Mouse (Mus musculus) thymus, adult 2 months (tissue): ENCODE measurements around the gene Fto. TPM values are rescaled to one million over a fixed set of nuclear protein-coding genes. Genes with fewer than 3 reads are reported as not detected.

Experiments
- DNase-seq: peaks from one replicate; pipeline ENCODE4 v3.0.0; 2021
- H3K27ac ChIP-seq: fragments of 200-500 bp; 2 replicates; pipeline ENCODE4 v1.5.1; 2012; ENCODE audit warnings: low read length, control low read depth; ENCODE audit not compliant: control insufficient read depth, insufficient read depth
- H3K27me3 ChIP-seq: fragments of 200-500 bp; 2 replicates; pipeline ENCODE4 v1.6.1; 2012; ENCODE audit warnings: mild to moderate bottlenecking, low read length, moderate library complexity, mixed read lengths; ENCODE audit not compliant: control insufficient read depth, insufficient read depth
- H3K36me3 ChIP-seq: fragments of 200-500 bp; 2 replicates; pipeline ENCODE4 v1.6.1; 2012; ENCODE audit warnings: mild to moderate bottlenecking, low read length, moderate library complexity; ENCODE audit not compliant: control insufficient read depth, insufficient read depth
- H3K4me1 ChIP-seq: fragments of 200-500 bp; replicated peaks from 2 replicates; pipeline ENCODE4 v1.6.1; 2012; ENCODE audit warnings: low read length; ENCODE audit not compliant: control insufficient read depth, insufficient read depth
- H3K4me3 ChIP-seq: fragments of 200-500 bp; 2 replicates; pipeline ENCODE4 v1.5.1; 2012; ENCODE audit warnings: mild to moderate bottlenecking, low read length, control low read depth, moderate library complexity; ENCODE audit not compliant: control insufficient read depth, insufficient read depth
- CTCF ChIP-seq: fragments of 200-500 bp; IDR thresholded peaks from 2 replicates; pipeline ENCODE4 v1.5.1; 2012; ENCODE audit warnings: mild to moderate bottlenecking, control low read depth, low read length, moderate library complexity, borderline replicate concordance; ENCODE audit not compliant: control insufficient read depth, poor library complexity, insufficient read depth; ENCODE audit errors: extremely low read depth
- POLR2A ChIP-seq: fragments of 200-500 bp; IDR thresholded peaks from 2 replicates; pipeline ENCODE4 v1.6.1; 2012; ENCODE audit warnings: mild to moderate bottlenecking, low read length, control low read depth, moderate library complexity; ENCODE audit not compliant: control insufficient read depth, poor library complexity, insufficient read depth; ENCODE audit errors: extremely low read depth
- WGBS: fragments of 180-500 bp; shearing (Covaris S2); methylation state at CpG from one replicate; pipeline ENCODE4 v1.1.7; 2018; 5-methylcytosine and 5-hydroxymethylcytosine counted together
- polyA plus RNA-seq: library from polyadenylated mRNA; depleted of rRNA; stranded (reverse); fragments of >200 nt; gene quantifications from 2 replicates; pipeline ENCODE4 v1.2.3, GENCODE M21; 2012

Fto gene
- polyA plus RNA-seq, 1 experiment: 29.9 TPM

DNA sequence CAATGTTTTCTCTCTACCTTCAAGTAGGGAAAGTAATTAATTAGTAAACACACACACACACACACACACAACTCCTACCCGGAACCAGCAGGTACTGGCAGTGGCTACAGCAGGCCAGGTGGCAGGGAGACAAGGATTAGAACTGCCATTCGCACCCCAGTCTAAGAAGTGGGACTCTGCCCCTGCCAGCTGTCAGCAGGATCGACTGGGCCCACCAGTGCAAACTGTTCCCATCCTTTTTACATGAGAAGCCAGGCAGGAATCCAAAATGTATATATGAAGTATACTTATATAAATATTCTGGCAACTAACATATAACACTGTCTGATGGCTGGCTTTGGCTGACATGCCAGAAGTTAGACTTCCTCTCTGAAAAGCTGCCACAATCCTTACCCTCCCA lies 250.0 kb downstream of the Fto start:
- TF ChIP-seq CTCF (no peak), POLR2A (no peak)
- no peaks in the 10 kb centered on the region for H3K27me3 ChIP-seq
- no peak overlapping the region for H3K4me3 ChIP-seq
- no peaks in the 10 kb centered on the region for H3K4me1 ChIP-seq
- no peak for DNase-seq
- H3K36me3 ChIP-seq: no peaks in the 10 kb centered on the region
- WGBS: 90% methylated on average over 3 of the region's 3 CpGs
- H3K27ac ChIP-seq: no peak overlapping the region

DNA sequence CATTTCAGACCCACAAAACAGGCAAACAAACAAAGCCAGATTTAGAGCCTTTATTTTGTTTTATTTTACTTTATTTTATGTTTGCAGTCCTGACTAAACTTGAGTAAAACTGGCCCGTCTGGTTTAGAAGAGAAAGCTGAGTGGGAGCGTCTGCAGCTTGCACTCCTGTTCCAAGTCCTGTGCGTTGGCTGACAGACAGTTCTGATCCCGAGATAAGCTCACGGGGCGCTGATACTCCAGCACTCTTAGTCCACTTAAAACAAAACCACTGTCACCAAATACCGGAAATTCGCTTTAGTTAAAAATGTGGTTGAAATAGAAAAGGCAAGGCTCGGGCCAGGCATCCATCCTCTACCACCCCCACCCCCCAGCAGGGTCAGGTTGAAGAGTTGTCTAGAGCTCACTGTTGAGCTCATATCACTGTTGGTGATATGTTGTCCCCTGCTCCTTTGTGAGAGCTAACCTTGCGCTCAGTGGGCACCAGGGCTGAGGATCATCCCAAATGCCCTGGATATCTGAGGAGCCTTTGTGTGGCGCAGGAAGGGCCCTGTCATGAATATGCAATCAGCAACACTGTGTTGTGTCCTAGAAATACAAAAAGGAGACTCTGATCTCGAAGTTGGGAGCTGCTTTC lies 252.7 kb downstream of the Fto start:
- Histone ChIP-seq H3K27ac (no peak overlapping the region), H3K4me3 (no peak overlapping the region), H3K27me3 (no peaks in the 10 kb centered on the region), H3K4me1 (no peaks in the 10 kb centered on the region), H3K36me3 (no peaks in the 10 kb centered on the region)
- no peak for TF ChIP-seq CTCF
- no peak for TF ChIP-seq POLR2A
- no peak for DNase-seq
- WGBS: 59% methylated on average over 12 of the region's 12 CpGs

DNA sequence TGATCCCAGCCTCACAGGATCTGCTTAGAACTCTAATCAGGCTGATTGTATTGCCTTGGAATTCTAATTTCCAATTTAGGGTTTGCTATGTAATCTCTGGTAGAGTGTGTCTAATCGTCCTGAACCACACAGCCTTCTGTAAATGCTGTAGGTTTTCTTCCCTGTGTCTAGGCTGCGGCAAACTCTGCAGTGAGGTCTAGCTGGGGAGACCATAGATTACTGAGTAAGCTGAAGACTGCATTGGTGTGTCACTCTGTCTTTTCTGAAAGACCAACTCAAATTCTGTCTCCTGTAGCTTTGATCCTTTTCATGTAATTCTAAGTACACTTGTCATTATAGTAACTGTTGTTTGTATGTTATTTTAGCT lies 253.2 kb downstream of the Fto start:
- H3K36me3 ChIP-seq: no peaks in the 10 kb centered on the region
- TF ChIP-seq CTCF (no peak), POLR2A (no peak)
- no peaks in the 10 kb centered on the region for H3K4me1 ChIP-seq
- WGBS: 93% methylated on average over 2 of the region's 2 CpGs
- H3K27ac ChIP-seq: no peak overlapping the region
- DNase-seq: no peak
- H3K27me3 ChIP-seq: no peaks in the 10 kb centered on the region
- H3K4me3 ChIP-seq: no peak overlapping the region

DNA sequence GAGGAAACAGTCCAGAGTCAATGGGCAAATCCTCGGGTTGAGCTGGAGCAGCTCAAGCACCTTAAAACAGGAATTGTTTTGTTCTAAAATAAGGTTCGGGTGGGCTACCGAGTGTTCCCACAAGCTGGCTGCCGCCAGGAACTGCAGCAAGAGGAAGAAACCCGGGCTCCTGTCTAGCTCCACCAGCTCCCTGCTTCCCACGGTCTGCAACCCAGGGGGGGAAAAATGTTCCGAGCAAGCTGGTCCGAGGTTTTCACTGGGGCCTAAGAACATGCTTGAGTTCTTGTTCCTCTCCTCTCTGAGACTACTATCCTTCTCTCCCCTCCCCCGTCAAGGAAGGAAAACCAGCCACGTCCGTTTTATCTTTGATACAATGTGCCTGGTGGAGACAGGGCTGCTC lies 256.5 kb downstream of the Fto start:
- DNase-seq: no peak
- Histone ChIP-seq H3K4me3 (no peak overlapping the region), H3K27ac (no peak overlapping the region), H3K4me1 (no peaks in the 10 kb centered on the region), H3K27me3 (no peaks in the 10 kb centered on the region), H3K36me3 (no peaks in the 10 kb centered on the region)
- TF ChIP-seq POLR2A (no peak), CTCF (no peak)
- 73% methylated on average over 11 of the region's 11 CpGs for WGBS

DNA sequence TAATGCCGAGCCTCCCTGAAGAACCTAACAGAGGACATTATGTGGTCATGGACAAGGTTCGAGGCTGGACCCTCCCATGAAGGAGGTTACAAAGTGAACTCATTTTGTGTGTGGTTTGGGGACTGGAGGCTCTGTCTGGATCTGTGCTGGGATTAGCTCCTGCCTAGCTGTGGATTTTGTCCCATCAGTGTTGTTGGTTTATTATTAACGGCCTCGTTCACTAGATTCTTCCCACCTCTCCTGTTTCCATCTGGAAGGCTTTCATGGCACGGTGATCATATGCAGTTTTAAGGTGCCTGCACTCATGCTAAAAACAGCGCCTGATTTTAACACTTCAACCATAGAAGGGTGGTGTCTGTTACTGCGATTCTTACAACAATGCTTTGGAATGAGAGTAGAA lies 257.5 kb downstream of the Fto start:
- no peak for DNase-seq
- Histone ChIP-seq H3K27ac (no peak overlapping the region), H3K27me3 (no peaks in the 10 kb centered on the region), H3K36me3 (no peaks in the 10 kb centered on the region), H3K4me3 (no peak overlapping the region), H3K4me1 (no peaks in the 10 kb centered on the region)
- WGBS: 95% methylated on average over 7 of the region's 7 CpGs
- TF ChIP-seq CTCF (no peak), POLR2A (no peak)

DNA sequence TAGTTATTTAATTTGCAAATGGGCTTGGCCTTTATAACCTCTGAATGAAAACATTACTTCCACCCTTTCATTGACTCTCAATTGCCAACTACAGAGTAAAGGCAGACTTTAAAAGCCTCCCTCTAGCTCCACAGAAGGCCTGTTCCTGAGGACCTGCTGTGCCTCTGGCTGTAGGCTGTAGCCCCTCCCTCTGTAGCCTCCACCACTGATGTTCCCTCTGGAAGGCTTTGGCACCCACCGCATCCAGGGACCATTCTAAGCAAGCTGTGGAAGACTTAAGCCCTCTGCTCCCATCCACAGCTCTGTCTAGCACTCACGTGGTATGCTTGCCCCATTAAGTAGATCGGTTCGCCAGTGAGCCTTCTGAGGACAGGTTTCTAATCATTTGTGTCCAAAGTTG lies 258.7 kb downstream of the Fto start:
- Histone ChIP-seq H3K4me3 (no peak overlapping the region), H3K27ac (no peak overlapping the region), H3K4me1 (no peaks in the 10 kb centered on the region), H3K36me3 (no peaks in the 10 kb centered on the region), H3K27me3 (no peaks in the 10 kb centered on the region)
- DNase-seq: no peak
- TF ChIP-seq CTCF (no peak), POLR2A (no peak)
- 97% methylated on average over 4 of the region's 4 CpGs for WGBS

DNA sequence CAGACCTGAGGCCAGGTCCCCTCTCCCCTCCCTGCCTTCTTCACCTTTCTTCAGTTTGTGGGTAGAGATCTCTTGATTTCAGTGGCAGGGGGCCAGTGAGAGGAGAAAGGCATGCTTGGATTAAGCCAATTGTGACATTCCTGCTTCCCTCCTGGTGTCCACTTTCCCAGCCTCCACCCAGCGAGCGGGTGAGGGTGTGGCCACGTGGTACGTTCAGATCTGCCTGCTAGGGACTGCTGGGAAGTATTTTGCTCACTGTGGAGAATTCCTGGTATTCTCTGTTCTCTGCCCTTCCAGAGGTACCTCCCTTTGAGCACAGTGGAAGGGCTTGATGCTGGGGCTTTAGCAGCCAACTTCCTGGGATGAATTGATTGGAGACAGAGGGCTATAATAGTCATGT lies 259.3 kb downstream of the Fto start:
- no peak for TF ChIP-seq POLR2A
- 91% methylated on average over 4 of the region's 4 CpGs for WGBS
- Histone ChIP-seq H3K4me1 (no peaks in the 10 kb centered on the region), H3K36me3 (no peaks in the 10 kb centered on the region), H3K27me3 (no peaks in the 10 kb centered on the region), H3K4me3 (no peak overlapping the region), H3K27ac (no peak overlapping the region)
- DNase-seq: no peak
